Comparison of ENCODE assay signal across 16 mouse cellular contexts in genomic region chr19:53440327-53441055, GRCm38 (mm10). TPM values are rescaled to one million over a fixed set of nuclear protein-coding genes. Genes with fewer than 3 reads are reported as not detected.
A peak's percentile ranks its signal among the peaks of the same experiment; 100 is the strongest.
DNase-seq lines count a peak whose midpoint lies in the region; ATAC-seq lines count a peak whose summit lies in the region.
"Had no signal": no experiment of that assay in that cellular context is flagged by ENCODE, and none has a peak within 500 bp of the region (broad histone marks: within the 10 kb centered on the region; RNA-seq: fewer than 3 reads in every experiment).

No protein-coding gene starts in this region.

- H3K27me3 ChIP-seq in kidney, embryonic 14.5 days (ENCODE audit: control insufficient read depth, insufficient read depth, low read length), result no peaks in the 10 kb centered on the region
- H3K27me3 ChIP-seq in hindbrain, embryonic 14.5 days (ENCODE audit: control insufficient read depth, insufficient read depth, low read length), result no peaks in the 10 kb centered on the region
- H3K27me3 ChIP-seq in kidney, embryonic 16.5 days (ENCODE audit: insufficient read depth, low read length), result no peaks in the 10 kb centered on the region
- H3K27me3 ChIP-seq: intestine, embryonic 15.5 days had no signal

- WGBS in kidney, embryonic 14.5 days, result 60% methylated on average over 10 of the region's 10 CpGs
- WGBS in hindbrain, embryonic 14.5 days, result 32% methylated on average over 10 of the region's 10 CpGs
- 59% methylated on average over 10 of the region's 10 CpGs for WGBS in kidney, embryonic 16.5 days

- no peak overlapping the region for H3K4me2 ChIP-seq in kidney, embryonic 14.5 days (replicated peaks; ENCODE audit: low read depth, low read length)
- no peak overlapping the region for H3K4me2 ChIP-seq in hindbrain, embryonic 14.5 days (replicated peaks)
- no peak overlapping the region for H3K4me2 ChIP-seq in kidney, embryonic 16.5 days (replicated peaks; ENCODE audit: low read depth, low read length)
- H3K4me2 ChIP-seq: intestine, embryonic 15.5 days; liver, embryonic 11.5 days had no signal

- no peak for ATAC-seq in kidney, embryonic 14.5 days (ENCODE audit: low FRiP score, low TSS enrichment)
- no peak for ATAC-seq in hindbrain, embryonic 14.5 days (ENCODE audit: low FRiP score)
- no peak for ATAC-seq in kidney, embryonic 16.5 days (ENCODE audit: low FRiP score, low TSS enrichment)
- ATAC-seq: intestine, embryonic 15.5 days; lung, postnatal 0 days had no signal

- H3K9ac ChIP-seq in kidney, embryonic 14.5 days (ENCODE audit: low read depth, low read length), result 0 out of 2 replicates have a peak overlapping the region, but pooled peaks have one; percentile 7
- H3K9ac ChIP-seq in hindbrain, embryonic 14.5 days, result no peak overlapping the region
- no peak overlapping the region for H3K9ac ChIP-seq in kidney, embryonic 16.5 days (replicated peaks; ENCODE audit: low read length)
- H3K9ac ChIP-seq: intestine, embryonic 15.5 days had no signal

- H3K4me1 ChIP-seq in kidney, embryonic 14.5 days (ENCODE audit: control insufficient read depth, insufficient read depth, low read length), result peaks cover 24% of the 10 kb centered on the region
- peaks cover 15% of the 10 kb centered on the region for H3K4me1 ChIP-seq in hindbrain, embryonic 14.5 days (replicated peaks; ENCODE audit: control insufficient read depth, insufficient read depth, low read length)
- peaks cover 39% of the 10 kb centered on the region for H3K4me1 ChIP-seq in kidney, embryonic 16.5 days (ENCODE audit: insufficient read depth, low read length)

- H3K4me3 ChIP-seq in kidney, embryonic 14.5 days (ENCODE audit: low read length), result no peak overlapping the region
- no peak overlapping the region for H3K4me3 ChIP-seq in hindbrain, embryonic 14.5 days (replicated peaks; ENCODE audit: low read length)
- no peak overlapping the region for H3K4me3 ChIP-seq in kidney, embryonic 16.5 days (ENCODE audit: low read length)
- H3K4me3 ChIP-seq: heart, adult 2 months; intestine, embryonic 15.5 days; left cerebral cortex, adult 2 months had no signal

- H3K27ac ChIP-seq in kidney, embryonic 14.5 days (ENCODE audit: low read depth, low read length), result no peak overlapping the region
- H3K27ac ChIP-seq in hindbrain, embryonic 14.5 days, result no peak overlapping the region
- no peak overlapping the region for H3K27ac ChIP-seq in kidney, embryonic 16.5 days (ENCODE audit: low read length)
- H3K27ac ChIP-seq: heart, adult 2 months; intestine, embryonic 15.5 days; left cerebral cortex, adult 2 months had no signal

- no peaks in the 10 kb centered on the region for H3K36me3 ChIP-seq in kidney, embryonic 14.5 days (ENCODE audit: control insufficient read depth, insufficient read depth, low read length)
- H3K36me3 ChIP-seq in hindbrain, embryonic 14.5 days (replicated peaks; ENCODE audit: control insufficient read depth, insufficient read depth), result no peaks in the 10 kb centered on the region
- no peaks in the 10 kb centered on the region for H3K36me3 ChIP-seq in kidney, embryonic 16.5 days (ENCODE audit: insufficient read depth, low read length)
- H3K36me3 ChIP-seq: intestine, embryonic 15.5 days had no signal

- no peaks in the 10 kb centered on the region for H3K9me3 ChIP-seq in kidney, embryonic 14.5 days (ENCODE audit: control insufficient read depth, low read length)
- no peaks in the 10 kb centered on the region for H3K9me3 ChIP-seq in hindbrain, embryonic 14.5 days (ENCODE audit: control insufficient read depth, low read length)
- no peaks in the 10 kb centered on the region for H3K9me3 ChIP-seq in kidney, embryonic 16.5 days (ENCODE audit: low read length)
- H3K9me3 ChIP-seq: intestine, embryonic 15.5 days had no signal

- no peak for DNase-seq in kidney, adult 11 months
- peak; percentile 57 to 64 for DNase-seq in spleen, postnatal 36 days (ENCODE audit: low spot score in 2 of 2)
- DNase-seq in spleen, postnatal 4 days (ENCODE audit: low spot score in 2 of 2), result no peak
- DNase-seq in naive thymus-derived CD4-positive, alpha-beta T cell, adult 2 months (ENCODE audit: low read depth), result peak; percentile 44
- no peak for DNase-seq in adrenal gland, postnatal 36 days
- no peak for DNase-seq in hindbrain, embryonic 14.5 days (ENCODE audit: low spot score)
- DNase-seq: adrenal gland, postnatal 14 days; heart, adult 2 months; heart, postnatal 14 days; right cerebral cortex, postnatal 4 days had no signal

RNA-seq across cellular contexts. Expression of gene Smndc1, which starts 50.1 kb away (rescaled TPM):
- polyA plus RNA-seq in kidney, embryonic 14.5 days (2014; fragmentation: Nextera tagmentation; extraction: Ambion mirVana), result 47.7 and 49.4 TPM in 2 replicates
- total RNA-seq in adrenal gland, postnatal 36 days (2021), result 10 to 100 TPM; 46.5 to 49.3 TPM
- polyA plus RNA-seq in hindbrain, embryonic 14.5 days (2014; fragmentation: Nextera tagmentation; extraction: Ambion mirVana), result 35.3 and 35.6 TPM in 2 replicates
- polyA plus RNA-seq in kidney, embryonic 16.5 days (2015; fragmentation: Nextera tagmentation; extraction: Ambion mirVana), result 39.1 and 40.1 TPM in 2 replicates

Comparison
In these comparisons a context has a peak if more than half of its experiments do, and no peak if none do; other contexts are left out.
1. DNase-seq: peak in spleen, postnatal 36 days (2 of 2) and naive thymus-derived CD4-positive, alpha-beta T cell, adult 2 months (single experiment); none in kidney, adult 11 months (single experiment), spleen, postnatal 4 days (0 of 2), adrenal gland, postnatal 36 days (0 of 2) and hindbrain, embryonic 14.5 days (single experiment).